Mouse (Mus musculus) midbrain, embryonic 10.5 days (tissue): Measurements from ENCODE around the gene Zfp850. TPM values are rescaled to one million over a fixed set of nuclear protein-coding genes. Genes with fewer than 3 reads are reported as not detected.
"Not testable (repeated sequence)": the region's sequence is repeated elsewhere in the genome, so short reads cannot be mapped to it uniquely, and the experiment has no call there.

Experiments used
- DNase-seq: peaks from one replicate; pipeline ENCODE4 v3.0.0-alpha.2; 2017; ENCODE audit warnings: low spot score
- H3K27ac ChIP-seq: fragments of 300-500 bp; sonication (generic); replicated peaks from 2 replicates; pipeline ENCODE4 v1.5.1; 2016; ENCODE audit warnings: mild to moderate bottlenecking
- H3K27me3 ChIP-seq: fragments of 300-500 bp; sonication (generic); 2 replicates; pipeline ENCODE4 v1.6.1; 2016; ENCODE audit warnings: low read depth, mild to moderate bottlenecking; ENCODE audit not compliant: poor library complexity, severe bottlenecking
- H3K36me3 ChIP-seq: fragments of 300-500 bp; sonication (generic); 2 replicates; pipeline ENCODE4 v1.6.1; 2016; ENCODE audit warnings: mild to moderate bottlenecking, moderate library complexity
- H3K4me1 ChIP-seq: fragments of 300-500 bp; sonication (generic); 2 replicates; pipeline ENCODE4 v1.6.1; 2016
- H3K4me3 ChIP-seq: fragments of 300-500 bp; sonication (generic); 2 replicates; pipeline ENCODE4 v1.5.1; 2016; ENCODE audit warnings: mild to moderate bottlenecking, moderate library complexity
- H3K9me3 ChIP-seq: fragments of 300-500 bp; sonication (generic); replicated peaks from 2 replicates; pipeline ENCODE4 v1.6.1; 2016; ENCODE audit warnings: mild to moderate bottlenecking
- WGBS: fragments of 180-500 bp; shearing (Covaris S2); methylation state at CpG from one replicate; pipeline ENCODE4 v1.1.7; 2016; 5-methylcytosine and 5-hydroxymethylcytosine counted together
- polyA plus RNA-seq: library from polyadenylated mRNA; unstranded; fragments of >200 nt; fragmentation: Nextera tagmentation; extraction: Ambion mirVana; gene quantifications from 2 replicates; pipeline ENCODE4 v1.2.1, GENCODE M21; 2016

The Zfp850 gene
- 8.3 and 9.0 TPM in 2 replicates for polyA plus RNA-seq

DNA sequence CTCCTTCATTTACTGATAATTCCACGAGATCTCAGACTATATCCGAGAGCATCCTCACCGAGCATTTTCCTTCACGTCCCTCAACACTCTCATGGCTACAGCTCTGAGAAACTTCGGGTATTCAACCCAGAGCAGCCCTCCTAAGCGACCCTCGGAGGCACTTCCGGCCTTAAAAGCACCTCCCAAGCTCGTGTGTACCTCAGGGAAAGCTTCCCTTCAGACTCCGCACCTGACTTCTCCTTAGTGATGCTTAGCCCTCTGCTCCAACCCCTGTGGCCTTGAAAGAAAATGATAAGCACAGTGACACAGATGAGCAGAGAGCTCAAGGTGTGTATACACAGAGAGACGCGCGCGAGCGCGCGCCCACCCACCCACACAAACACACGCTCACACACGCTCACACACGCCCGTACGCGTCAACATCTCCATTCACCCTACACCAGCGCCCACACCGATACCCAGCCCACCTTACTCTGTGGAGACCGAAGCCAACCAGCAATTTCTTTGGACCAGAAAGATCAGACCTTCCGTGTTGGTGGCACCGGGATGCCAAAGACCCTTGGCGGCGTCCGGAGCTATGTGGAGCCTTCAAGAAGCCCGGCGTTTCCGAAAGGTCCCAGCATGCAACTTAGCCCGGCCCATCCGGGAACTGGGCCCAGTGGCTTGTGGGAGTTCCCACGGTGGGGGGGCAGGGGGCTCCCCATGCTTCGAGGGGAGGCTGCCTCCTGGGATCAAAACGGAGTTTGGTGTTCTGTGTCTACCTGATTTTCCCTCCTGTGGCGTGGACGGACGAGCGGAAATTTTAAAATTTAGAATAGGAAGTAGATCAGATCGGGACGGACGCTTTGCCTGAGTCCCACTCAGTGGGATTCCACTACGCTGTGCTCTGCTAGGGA lies at the start of gene Zfp850:
Gene Zfp850 (minus strand): TSS at position 567 of the 896 bp plus-strand sequence.
- under 1% methylated on average over 47 of the region's 47 CpGs for WGBS
- peaks cover 5% of the 10 kb centered on the region; the same call in 1 of the 2 replicates for H3K9me3 ChIP-seq
- peak within 1 kb of the TSS; percentile 86 for H3K27ac ChIP-seq
- H3K4me1 ChIP-seq = peaks cover 12% of the 10 kb centered on the region
- no peaks in the 10 kb centered on the region for H3K27me3 ChIP-seq
- peaks cover 32% of the 10 kb centered on the region for H3K36me3 ChIP-seq
- H3K4me3 ChIP-seq = peak within 1 kb of the TSS; percentile 89
- DNase-seq = peak; percentile 84

DNA sequence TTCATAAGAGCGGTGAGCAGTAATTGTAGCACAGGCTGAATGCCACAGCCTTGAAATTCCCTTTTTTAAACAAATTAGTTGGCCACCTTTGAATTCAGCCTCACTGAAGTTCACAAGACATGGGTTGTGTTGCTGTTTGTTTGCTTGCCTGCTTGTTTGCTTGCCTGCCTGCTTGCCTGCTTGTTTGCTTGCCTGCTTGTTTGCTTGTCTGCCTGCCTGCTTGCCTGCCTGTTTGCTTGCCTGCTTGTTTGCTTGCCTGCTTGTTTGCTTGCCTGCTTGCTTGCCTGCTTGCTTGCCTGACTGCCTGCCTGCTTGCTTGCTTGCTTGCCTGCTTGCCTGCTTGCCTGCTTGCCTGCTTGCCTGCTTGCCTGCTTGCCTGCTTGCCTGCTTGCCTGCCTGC lies 46.1 kb upstream of the Zfp850 start:
- H3K27ac ChIP-seq = no peak overlapping the region
- DNase-seq = no peak
- H3K4me3 ChIP-seq = no peak overlapping the region
- no peaks in the 10 kb centered on the region for H3K4me1 ChIP-seq
- H3K9me3 ChIP-seq = peaks cover 4% of the 10 kb centered on the region; the same call in 1 of the 2 replicates
- H3K36me3 ChIP-seq = no peaks in the 10 kb centered on the region
- WGBS = 98% methylated on average over 1 of the region's 1 CpGs
- H3K27me3 ChIP-seq = no peaks in the 10 kb centered on the region

DNA sequence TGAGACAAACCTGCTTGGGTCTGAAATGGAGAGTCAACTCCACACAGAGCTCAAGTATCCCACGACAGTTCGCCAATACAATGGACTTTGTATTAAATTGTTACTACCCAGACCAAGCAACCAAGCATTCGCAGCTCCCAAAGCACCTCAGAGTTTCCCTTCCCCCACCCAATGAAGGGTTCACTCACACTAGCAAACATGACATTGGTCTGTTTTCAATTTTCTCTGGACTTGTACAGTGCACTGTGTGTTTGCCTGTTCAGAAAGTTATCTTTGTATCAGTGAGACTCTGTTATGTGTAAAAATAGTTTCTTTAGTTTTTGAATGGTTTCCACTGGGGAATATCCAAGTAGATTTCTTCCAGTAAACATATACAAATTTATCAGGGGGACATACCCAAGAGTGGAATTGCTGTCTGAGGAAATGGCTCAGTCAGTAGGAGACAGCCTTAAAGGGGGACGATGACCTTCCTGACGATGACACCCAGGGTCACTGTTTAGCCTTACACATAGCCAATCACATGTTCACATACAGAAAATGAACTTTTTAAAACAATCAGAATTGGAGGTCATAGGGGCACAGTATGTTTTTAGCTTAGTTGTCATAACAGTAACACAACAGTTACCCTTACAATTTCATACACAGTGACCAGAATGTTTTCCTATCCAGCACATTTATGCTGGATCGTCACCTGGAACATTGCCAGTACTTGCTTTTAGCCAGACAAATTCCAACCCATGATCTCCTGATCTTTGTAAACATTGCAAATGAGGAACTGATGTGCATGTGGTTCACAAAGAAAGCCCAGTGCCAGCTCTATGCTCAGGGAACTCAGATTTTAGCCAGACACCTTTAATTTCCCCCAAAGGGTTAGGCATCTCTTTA lies 39.4 kb upstream of the Zfp850 start:
- no peaks in the 10 kb centered on the region for H3K9me3 ChIP-seq
- H3K4me3 ChIP-seq = no peak overlapping the region
- H3K36me3 ChIP-seq = peaks cover 8% of the 10 kb centered on the region
- H3K27me3 ChIP-seq = no peaks in the 10 kb centered on the region
- no peak for DNase-seq
- peaks cover 16% of the 10 kb centered on the region for H3K4me1 ChIP-seq
- H3K27ac ChIP-seq = no peak overlapping the region
- 83% methylated on average over 6 of the region's 6 CpGs for WGBS

DNA sequence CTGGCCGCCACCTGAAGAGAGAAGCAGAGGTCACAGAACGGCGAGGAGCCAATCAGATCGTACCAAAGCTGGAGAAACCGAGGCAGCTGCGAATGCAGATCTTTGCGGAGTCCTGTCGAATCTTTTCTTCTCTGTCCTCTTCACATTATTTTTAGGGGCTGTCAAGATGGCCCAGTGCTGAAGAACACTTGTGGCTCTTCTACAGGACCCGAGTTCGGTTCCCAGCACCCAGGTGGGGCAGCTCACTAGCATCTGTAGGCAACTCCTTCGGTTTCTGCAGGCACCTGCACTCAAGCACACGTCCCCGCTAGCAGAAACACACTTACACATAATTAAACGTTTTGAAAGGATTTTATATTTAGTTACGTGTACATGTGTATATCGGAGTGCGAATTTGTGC lies 36.7 kb upstream of the Zfp850 start:
- H3K36me3 ChIP-seq = peaks cover 35% of the 10 kb centered on the region
- 62% methylated on average over 17 of the region's 17 CpGs for WGBS
- peaks cover 20% of the 10 kb centered on the region for H3K4me1 ChIP-seq
- no peaks in the 10 kb centered on the region for H3K9me3 ChIP-seq
- H3K27me3 ChIP-seq = no peaks in the 10 kb centered on the region
- peak; percentile 39 for DNase-seq
- H3K27ac ChIP-seq = peak overlapping the region; percentile 75
- peak overlapping the region; percentile 91 for H3K4me3 ChIP-seq

DNA sequence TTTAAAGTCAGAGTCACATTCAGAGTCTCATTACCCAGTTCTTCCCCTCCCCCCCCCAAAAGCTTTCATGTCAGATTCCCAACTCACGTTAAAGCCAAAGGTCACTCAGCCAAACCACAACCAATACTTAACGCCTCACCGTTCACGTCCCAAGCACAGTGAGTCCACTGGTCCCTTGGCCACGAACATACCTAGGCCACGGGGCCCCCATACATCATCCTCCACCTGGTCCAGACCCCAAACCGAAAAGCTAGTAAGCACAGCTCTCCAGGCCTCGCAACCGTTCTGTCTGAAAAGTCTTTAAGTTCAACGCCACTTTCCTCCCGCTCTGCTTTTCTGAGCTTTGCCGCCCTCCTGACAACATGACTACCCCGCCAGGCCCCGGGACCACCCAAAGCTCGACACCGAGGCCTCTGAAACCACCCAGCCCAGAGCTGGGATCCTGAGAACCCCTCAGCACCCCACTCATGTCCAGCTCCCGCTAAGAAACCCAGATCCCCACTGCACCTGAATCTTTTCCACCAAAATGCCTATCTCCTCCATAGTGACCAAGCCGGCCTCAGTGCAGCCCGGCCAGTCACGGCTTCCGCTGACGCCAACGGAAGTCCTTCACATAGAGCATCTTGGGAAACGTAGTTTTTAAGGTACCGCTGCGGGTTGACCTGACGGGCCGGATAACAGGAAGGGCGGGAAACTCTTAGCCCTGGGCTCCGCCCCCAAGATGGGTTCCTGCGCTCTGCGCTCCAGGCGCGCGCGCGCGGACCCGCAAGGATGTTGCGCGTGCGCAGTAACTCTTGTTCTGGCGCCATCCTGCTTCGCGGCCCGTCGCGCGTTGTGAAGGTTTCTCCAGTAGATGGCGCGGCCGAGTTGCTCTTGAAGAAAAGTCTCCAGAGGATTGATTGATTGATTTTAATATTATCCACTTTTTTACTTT lies 35.8 kb upstream of the Zfp850 start, which contains the start of gene Psmc4:
Gene Psmc4 (minus strand): TSS at position 626 of the 934 bp plus-strand sequence.
- WGBS = under 1% methylated on average over 52 of the region's 52 CpGs
- Histone ChIP-seq H3K27me3 (no peaks in the 10 kb centered on the region), H3K4me3 (peak within 1 kb of the TSS; percentile 91), H3K4me1 (peaks cover 20% of the 10 kb centered on the region), H3K9me3 (no peaks in the 10 kb centered on the region), H3K27ac (peak within 1 kb of the TSS; percentile 87), H3K36me3 (peaks cover 44% of the 10 kb centered on the region)
- DNase-seq = peak; percentile 97

DNA sequence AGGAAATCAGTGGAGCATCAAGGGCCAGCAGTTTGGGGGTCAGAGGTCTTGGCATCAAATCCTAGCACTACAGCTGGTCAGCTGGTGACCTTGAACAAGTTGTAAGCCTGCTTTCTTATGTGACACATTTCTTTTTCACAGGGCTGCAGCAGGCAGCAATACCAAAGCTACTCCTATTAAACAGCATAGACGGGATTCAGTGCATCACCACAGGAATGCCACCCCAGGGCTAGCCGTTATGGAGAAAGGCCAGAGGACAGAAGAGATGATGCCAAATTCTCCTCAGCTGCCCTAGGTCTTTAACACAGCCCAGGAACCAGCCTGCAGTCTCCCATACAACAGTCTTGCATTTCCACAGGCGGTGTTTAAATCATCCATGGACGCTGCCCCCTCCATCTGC lies 30.6 kb upstream of the Zfp850 start:
- Histone ChIP-seq H3K4me3 (no peak overlapping the region), H3K27me3 (no peaks in the 10 kb centered on the region), H3K4me1 (peaks cover 15% of the 10 kb centered on the region), H3K36me3 (peaks cover 96% of the 10 kb centered on the region), H3K27ac (no peak overlapping the region), H3K9me3 (no peaks in the 10 kb centered on the region)
- no peak for DNase-seq
- 95% methylated on average over 4 of the region's 4 CpGs for WGBS

DNA sequence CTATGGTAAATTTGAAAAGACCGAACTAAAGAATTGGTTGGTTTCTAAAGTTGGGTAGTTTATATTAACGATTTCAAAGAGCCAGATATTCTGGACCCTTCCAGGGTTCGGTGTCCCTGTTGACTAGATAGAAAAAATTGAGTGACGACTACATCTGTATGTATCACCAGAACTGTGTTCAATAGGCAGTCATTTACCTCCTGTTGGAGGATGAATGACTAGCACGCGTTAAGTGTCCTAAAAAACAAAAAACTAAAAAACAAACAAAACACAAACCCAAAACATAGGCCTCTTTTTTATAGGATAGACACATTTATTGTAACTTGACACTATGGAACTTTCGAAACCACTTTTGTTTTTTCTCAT lies 513 bp upstream of the Zfp850 start:
- DNase-seq = no peak
- peak overlapping the region; percentile 86 for H3K27ac ChIP-seq
- peaks cover 6% of the 10 kb centered on the region; the same call in 1 of the 2 replicates for H3K9me3 ChIP-seq
- peak overlapping the region; percentile 89 for H3K4me3 ChIP-seq
- peaks cover 12% of the 10 kb centered on the region for H3K4me1 ChIP-seq
- H3K36me3 ChIP-seq = peaks cover 26% of the 10 kb centered on the region
- 28% methylated on average over 7 of the region's 7 CpGs for WGBS
- H3K27me3 ChIP-seq = no peaks in the 10 kb centered on the region

DNA sequence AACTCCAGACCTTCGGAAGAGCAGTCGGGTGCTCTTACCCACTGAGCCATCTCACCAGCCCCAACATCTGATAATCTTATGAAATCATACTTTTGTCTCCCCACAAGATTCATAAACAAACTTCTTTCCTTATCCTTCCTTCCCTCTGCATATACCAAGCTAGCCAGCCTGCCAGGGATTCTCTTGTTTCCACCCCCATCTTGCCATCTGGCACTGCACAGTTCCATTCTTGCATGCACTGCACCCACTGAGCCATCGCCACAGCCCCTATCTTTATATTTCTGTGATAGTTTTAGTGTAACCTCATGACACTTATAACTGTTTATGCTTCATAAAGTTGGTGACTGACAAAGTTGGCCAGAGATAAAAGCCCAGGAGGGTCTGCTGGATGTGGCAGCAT lies 3.6 kb downstream of the Zfp850 start:
- Histone ChIP-seq H3K9me3 (no peaks in the 10 kb centered on the region), H3K4me3 (no peak overlapping the region), H3K36me3 (peaks cover 66% of the 10 kb centered on the region), H3K27me3 (no peaks in the 10 kb centered on the region), H3K27ac (no peak overlapping the region), H3K4me1 (peaks cover 12% of the 10 kb centered on the region)
- WGBS = 95% methylated on average over 3 of the region's 3 CpGs
- DNase-seq = no peak

DNA sequence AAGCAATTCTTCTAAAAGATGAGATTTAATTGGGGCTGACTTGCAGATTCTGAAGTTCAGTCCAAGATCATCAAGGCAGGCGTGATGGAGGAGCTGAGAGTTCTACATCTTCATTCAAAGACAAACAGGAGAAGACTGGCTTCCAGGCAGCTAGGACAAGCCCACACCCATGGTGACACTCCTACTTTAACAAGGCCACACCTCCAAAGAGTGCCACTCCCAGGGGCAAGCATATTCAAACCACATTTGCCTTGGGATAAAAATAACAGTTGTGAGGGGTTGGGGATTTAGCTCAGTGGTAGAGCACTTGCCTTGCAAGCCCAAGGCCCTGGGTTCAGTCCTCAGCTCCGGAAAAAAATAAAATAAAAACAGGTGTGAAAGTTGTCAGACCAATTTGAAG lies 31.7 kb downstream of the Zfp850 start:
- peaks cover 28% of the 10 kb centered on the region for H3K36me3 ChIP-seq
- no peak overlapping the region for H3K4me3 ChIP-seq
- peaks cover 66% of the 10 kb centered on the region for H3K9me3 ChIP-seq
- no peaks in the 10 kb centered on the region for H3K27me3 ChIP-seq
- DNase-seq = no peak
- H3K4me1 ChIP-seq = peaks cover 13% of the 10 kb centered on the region
- 72% methylated on average over 2 of the region's 2 CpGs for WGBS
- no peak overlapping the region for H3K27ac ChIP-seq

DNA sequence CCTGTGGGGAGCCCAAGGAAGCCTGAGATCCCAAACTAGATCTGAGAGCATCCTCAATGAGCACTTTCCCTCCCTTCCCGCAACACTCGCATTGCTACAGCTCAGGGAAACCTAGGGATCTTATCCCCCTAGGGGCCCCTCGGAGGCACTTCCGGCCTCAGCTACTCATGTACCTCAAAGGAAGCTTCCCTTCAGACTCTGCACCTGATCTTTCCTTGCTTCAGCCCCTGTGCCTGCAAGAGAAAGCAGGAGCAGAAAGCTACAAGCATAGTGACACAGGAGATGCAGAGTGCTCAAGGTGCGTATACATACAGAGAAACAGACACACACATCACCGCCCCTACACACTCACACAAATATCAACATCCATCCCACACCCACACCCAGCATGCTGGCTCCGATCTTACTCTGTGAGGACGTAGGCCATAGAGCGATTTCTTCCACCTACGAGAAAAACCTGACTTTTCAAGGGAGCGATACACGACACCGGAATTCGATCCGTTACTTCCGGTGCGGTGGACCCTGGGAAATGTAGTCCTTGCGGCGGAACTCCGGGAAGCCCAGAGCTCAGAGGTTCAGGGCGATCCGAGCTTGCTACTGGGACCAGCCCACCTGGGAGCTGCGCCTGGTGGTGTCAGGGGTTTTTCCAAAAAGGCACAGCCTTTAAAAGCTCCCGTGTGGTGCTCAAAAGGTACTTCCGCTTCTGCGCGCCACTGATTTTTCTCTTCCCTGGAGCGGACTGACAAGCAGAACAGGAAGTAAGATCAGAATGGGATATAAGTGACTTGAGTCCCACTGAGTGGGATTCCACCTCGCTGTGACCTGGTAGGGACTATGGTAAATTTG lies 35.0 kb downstream of the Zfp850 start, which contains the start of gene Zfp780b:
Gene Zfp780b (minus strand): TSS at position 489 of the 846 bp plus-strand sequence.
- peak within 1 kb of the TSS; percentile 87 for H3K4me3 ChIP-seq
- peaks cover 33% of the 10 kb centered on the region for H3K9me3 ChIP-seq
- WGBS = under 1% methylated on average over 29 of the region's 29 CpGs
- H3K36me3 ChIP-seq = peaks cover 27% of the 10 kb centered on the region
- peaks cover 13% of the 10 kb centered on the region for H3K4me1 ChIP-seq
- DNase-seq = peak; percentile 78
- H3K27ac ChIP-seq = peak within 1 kb of the TSS; percentile 86
- no peaks in the 10 kb centered on the region for H3K27me3 ChIP-seq

DNA sequence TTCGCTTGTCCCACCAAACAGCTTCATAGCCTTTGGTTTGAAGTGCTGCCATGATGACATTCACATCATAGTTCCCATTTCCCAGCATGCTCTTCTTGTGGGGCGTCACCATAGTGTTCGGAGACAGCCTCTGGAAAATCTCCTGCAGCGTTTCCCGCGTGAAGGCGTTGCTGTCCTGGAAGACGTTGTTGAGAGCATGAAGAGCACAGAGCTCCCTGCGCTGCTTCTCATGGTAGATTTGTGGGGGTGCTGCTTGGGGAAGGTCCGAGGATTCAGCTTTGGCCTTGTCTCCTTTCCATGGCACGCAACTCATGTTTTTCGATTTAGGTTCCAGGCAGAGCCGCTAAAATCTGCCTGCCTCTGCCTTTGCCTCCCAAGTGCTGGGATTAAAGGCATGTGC lies 64.5 kb downstream of the Zfp850 start:
- H3K27me3 ChIP-seq, H3K36me3 ChIP-seq, H3K4me1 ChIP-seq, H3K4me3 ChIP-seq, H3K27ac ChIP-seq, H3K9me3 ChIP-seq, DNase-seq: not testable (repeated sequence)
- 91% methylated on average over 13 of the region's 13 CpGs for WGBS
